Mouse (Mus musculus) lung, embryonic 14.5 days (tissue): ENCODE data around the gene Snrpc. TPM values are rescaled to one million over a fixed set of nuclear protein-coding genes. Genes with fewer than 3 reads are reported as not detected.

Source experiments
- ATAC-seq: fragments of 200-750 bp; cut with Nextera tagmentation; 2 replicates; pipeline ENCODE4 v1.8.0; 2017; ENCODE audit warnings: mild to moderate bottlenecking, moderate TSS enrichment, moderate library complexity; ENCODE audit not compliant: insufficient read depth
- DNase-seq: peaks from one replicate; pipeline ENCODE4 v3.0.0-alpha.2; 2015
- H3K27ac ChIP-seq: fragments of 300-500 bp; sonication (generic); 2 replicates; pipeline ENCODE4 v1.5.1; 2014; ENCODE audit warnings: low read depth, mild to moderate bottlenecking, moderate library complexity
- H3K27me3 ChIP-seq: fragments of 300-500 bp; sonication (generic); 2 replicates; pipeline ENCODE4 v1.6.1; 2014; ENCODE audit warnings: low read length, control low read depth; ENCODE audit not compliant: insufficient read depth
- H3K36me3 ChIP-seq: fragments of 300-500 bp; sonication (generic); 2 replicates; pipeline ENCODE4 v1.6.1; 2014; ENCODE audit warnings: control low read depth; ENCODE audit not compliant: insufficient read depth
- H3K4me1 ChIP-seq: fragments of 300-500 bp; sonication (generic); 2 replicates; pipeline ENCODE4 v1.6.1; 2014; ENCODE audit warnings: antibody characterized with exemption, control low read depth; ENCODE audit not compliant: insufficient read depth
- H3K4me2 ChIP-seq: fragments of 300-500 bp; sonication (generic); 2 replicates; pipeline ENCODE4 v1.6.1; 2014; ENCODE audit warnings: mild to moderate bottlenecking
- H3K4me3 ChIP-seq: fragments of 300-500 bp; sonication (generic); 2 replicates; pipeline ENCODE4 v1.5.1; 2014; ENCODE audit warnings: low read depth, low read length
- H3K9ac ChIP-seq: fragments of 300-500 bp; sonication (generic); 2 replicates; pipeline ENCODE4 v1.6.1; 2014
- H3K9me3 ChIP-seq: fragments of 300-500 bp; sonication (generic); 2 replicates; pipeline ENCODE4 v1.6.1; 2016; ENCODE audit warnings: low read depth, low read length, control low read depth
- CTCF ChIP-seq: IDR thresholded peaks from 2 replicates; pipeline ENCODE4 v1.5.1; 2016; ENCODE audit warnings: antibody characterized with exemption, low read depth
- WGBS: fragments of 180-500 bp; shearing (Covaris S2); extraction: QIAGEN DNeasy Blood & Tissue Kit; methylation state at CpG from one replicate; pipeline ENCODE4 v1.1.7; 2014; 5-methylcytosine and 5-hydroxymethylcytosine counted together
- polyA plus RNA-seq: library from polyadenylated mRNA; unstranded; fragments of >200 nt; fragmentation: Nextera tagmentation; extraction: Ambion mirVana; gene quantifications from 2 replicates; pipeline ENCODE4 v1.2.1, GENCODE M21; 2014

Gene Snrpc
- polyA plus RNA-seq, 1 experiment from 2014 or later: 368 TPM

DNA sequence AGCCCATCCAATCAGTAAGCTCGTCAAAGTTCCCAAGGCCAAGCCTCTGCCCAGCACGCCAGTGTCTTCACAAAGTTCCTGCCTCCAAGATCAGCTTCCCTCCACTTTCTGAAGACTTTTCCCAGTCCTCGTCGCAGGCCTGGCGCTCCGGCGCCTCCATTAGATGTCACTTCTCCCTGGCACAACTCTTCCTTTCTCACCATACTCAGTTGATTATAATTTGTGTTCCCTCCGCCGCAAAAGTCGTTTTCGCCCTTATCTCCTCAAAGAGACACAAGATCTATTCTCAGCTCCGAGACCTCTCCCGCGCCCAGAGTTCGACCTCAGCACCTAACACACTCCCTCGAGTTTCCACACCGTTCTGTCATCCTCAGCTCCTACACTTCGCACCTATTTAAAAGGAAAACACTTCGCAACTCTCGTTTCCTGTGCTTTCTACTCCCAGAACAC, 18.4 kb upstream of the Snrpc start:
- under 1% methylated on average over 20 of the region's 20 CpGs for WGBS
- H3K4me2 ChIP-seq: peak overlapping the region; percentile 96
- peak; percentile 49 for DNase-seq

GRCm38 (mm10) chr17:27819971-27820567, 17.9 kb upstream of the Snrpc start:
- WGBS: 0% methylated on average over 58 of the region's 62 CpGs
- Histone ChIP-seq H3K27ac (peak overlapping the region; percentile 85), H3K4me2 (peak overlapping the region; percentile 96), H3K27me3 (no peaks in the 10 kb centered on the region), H3K9me3 (no peaks in the 10 kb centered on the region), H3K9ac (peak overlapping the region; percentile 93), H3K4me3 (peak overlapping the region; percentile 93), H3K36me3 (no peaks in the 10 kb centered on the region), H3K4me1 (peaks cover 11% of the 10 kb centered on the region)
- DNase-seq (peak; percentile 52), ATAC-seq (peak; percentile 88)
- no peak for TF ChIP-seq CTCF

More for the DNA sequence above, 18.4 kb upstream of the Snrpc start:
- no peaks in the 10 kb centered on the region for H3K9me3 ChIP-seq
- H3K27me3 ChIP-seq: no peaks in the 10 kb centered on the region
- H3K27ac ChIP-seq: peak overlapping the region; percentile 85
- no peaks in the 10 kb centered on the region for H3K36me3 ChIP-seq
- no peak for ATAC-seq
- H3K4me3 ChIP-seq: peak overlapping the region; percentile 93
- peak overlapping the region; percentile 93 for H3K9ac ChIP-seq
- H3K4me1 ChIP-seq: peaks cover 11% of the 10 kb centered on the region
- no peak for TF ChIP-seq CTCF

- peak within 1 kb of the TSS; percentile 93 for H3K4me3 ChIP-seq
- H3K27me3 ChIP-seq: no peaks in the 10 kb centered on the region
- no peaks in the 10 kb centered on the region for H3K36me3 ChIP-seq
- ATAC-seq (peak; percentile 94), DNase-seq (peak; percentile 100)
- peaks cover 11% of the 10 kb centered on the region for H3K4me1 ChIP-seq
- H3K4me2 ChIP-seq: peak within 1 kb of the TSS; percentile 96
- 3% methylated on average over 29 of the region's 56 CpGs for WGBS
- peak within 1 kb of the TSS; percentile 93 for H3K9ac ChIP-seq
- peak within 1 kb of the TSS; percentile 85 for H3K27ac ChIP-seq
- H3K9me3 ChIP-seq: no peaks in the 10 kb centered on the region
- no peak for TF ChIP-seq CTCF
Observed at GRCm38 (mm10) chr17:27820568-27821406, 17.2 kb upstream of the Snrpc start, which contains the start of gene D17Wsu92e. Gene D17Wsu92e (minus strand): TSS chr17:27820648.

GRCm38 (mm10) chr17:27821407-27822338, 16.3 kb upstream of the Snrpc start:
- WGBS: 49% methylated on average over 9 of the region's 9 CpGs
- Histone ChIP-seq H3K27ac (peak overlapping the region; percentile 80), H3K4me3 (peak overlapping the region; percentile 93), H3K4me1 (peaks cover 11% of the 10 kb centered on the region), H3K36me3 (no peaks in the 10 kb centered on the region), H3K4me2 (peak overlapping the region; percentile 63), H3K9ac (peak overlapping the region; percentile 60; the same call in 1 of the 2 replicates), H3K9me3 (no peaks in the 10 kb centered on the region), H3K27me3 (no peaks in the 10 kb centered on the region)
- DNase-seq: no peak
- no peak for TF ChIP-seq CTCF
- ATAC-seq: no peak

DNA sequence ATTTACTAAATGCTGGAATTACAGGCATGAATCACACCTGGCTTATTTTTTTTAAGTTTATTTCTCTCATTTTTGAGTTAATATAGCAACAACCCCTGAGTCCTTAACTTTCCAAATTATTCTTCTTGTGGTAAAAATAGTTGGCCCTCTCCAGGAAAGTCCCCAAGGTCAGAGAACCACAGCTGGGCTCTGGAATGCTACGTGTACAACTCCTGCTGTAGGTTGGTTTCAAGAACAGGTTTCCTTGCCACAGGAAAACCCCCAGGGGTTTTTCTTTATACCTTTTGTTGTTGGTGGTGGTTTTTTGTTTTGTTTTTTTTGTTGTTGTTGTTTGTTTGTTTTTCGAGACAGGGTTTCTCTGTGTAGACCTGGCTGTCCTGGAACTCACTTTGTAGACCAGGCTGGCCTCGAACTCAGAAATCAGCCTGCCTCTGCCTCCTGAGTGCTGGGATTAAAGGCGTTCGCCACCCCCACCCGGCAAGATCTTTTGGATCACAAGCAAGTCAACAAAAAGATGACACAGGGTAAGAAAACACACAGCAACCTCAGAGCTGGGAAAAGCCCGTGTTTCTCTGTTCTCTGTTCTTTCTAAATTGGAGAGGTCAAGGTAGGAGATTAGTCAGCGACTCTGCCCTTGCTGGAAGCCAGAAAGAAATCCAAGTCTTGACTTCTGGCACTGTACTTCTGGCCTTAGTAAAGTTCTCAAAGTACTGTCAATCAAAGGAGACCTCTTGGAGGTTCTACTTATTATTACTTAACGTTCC, 14.6 kb upstream of the Snrpc start:
- no peak overlapping the region for H3K27ac ChIP-seq
- no peak overlapping the region for H3K4me2 ChIP-seq
- WGBS: 72% methylated on average over 9 of the region's 9 CpGs
- H3K27me3 ChIP-seq: no peaks in the 10 kb centered on the region
- H3K9ac ChIP-seq: no peak overlapping the region
- DNase-seq (no peak), ATAC-seq (no peak)
- TF ChIP-seq CTCF: no peak
- H3K4me1 ChIP-seq: peaks cover 11% of the 10 kb centered on the region
- H3K36me3 ChIP-seq: no peaks in the 10 kb centered on the region
- no peaks in the 10 kb centered on the region for H3K9me3 ChIP-seq
- no peak overlapping the region for H3K4me3 ChIP-seq

DNA sequence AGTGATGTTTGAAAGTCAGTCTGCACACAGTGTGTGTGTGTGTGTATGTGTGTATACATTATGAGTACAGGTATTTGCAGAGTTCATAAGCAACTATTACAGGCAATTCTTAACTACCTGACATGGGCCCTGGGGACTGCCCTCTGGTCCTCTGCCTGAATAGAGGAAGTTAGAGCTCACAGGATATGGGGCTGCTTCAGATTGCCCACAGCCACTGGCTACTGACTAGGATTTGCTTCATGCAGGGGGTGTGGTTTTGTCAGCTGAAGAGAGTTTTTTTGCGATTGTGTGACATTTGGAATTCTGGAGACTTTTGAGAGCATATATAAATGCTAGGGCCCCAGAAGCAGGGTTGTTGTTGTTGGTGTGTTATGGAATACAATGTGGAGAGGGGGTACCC, 13.0 kb upstream of the Snrpc start:
- Histone ChIP-seq H3K36me3 (no peaks in the 10 kb centered on the region), H3K4me3 (no peak overlapping the region), H3K27me3 (no peaks in the 10 kb centered on the region), H3K9me3 (no peaks in the 10 kb centered on the region), H3K9ac (no peak overlapping the region), H3K27ac (no peak overlapping the region), H3K4me2 (no peak overlapping the region), H3K4me1 (peaks cover 3% of the 10 kb centered on the region; the same call in 1 of the 2 replicates)
- ATAC-seq (no peak), DNase-seq (no peak)
- WGBS: 45% methylated on average over 1 of the region's 1 CpGs
- TF ChIP-seq CTCF: no peak
